ENCODE assay signal across 38 mouse cellular contexts in the genomic region with DNA sequence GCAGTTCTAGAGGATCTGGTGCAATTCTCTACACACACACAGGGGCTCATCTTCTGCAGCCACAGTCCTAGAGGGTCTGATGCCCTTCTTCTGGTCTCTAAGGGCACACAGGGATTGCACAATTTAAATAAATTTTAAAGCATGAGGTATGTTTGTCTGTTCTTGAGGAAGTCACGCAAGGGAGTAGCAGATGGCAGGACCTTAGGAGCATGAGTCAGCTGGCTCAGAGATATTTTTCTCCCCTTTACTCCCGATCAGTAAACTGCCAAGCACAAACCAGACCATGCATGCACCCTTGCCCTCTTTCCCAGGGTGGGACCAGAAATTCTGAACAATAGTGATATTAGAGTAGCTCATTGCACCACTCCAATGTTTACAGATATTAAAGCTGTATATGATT. TPM values are rescaled to one million over a fixed set of nuclear protein-coding genes. Genes with fewer than 3 reads are reported as not detected.
DNase-seq lines count a peak whose midpoint lies in the region; ATAC-seq lines count a peak whose summit lies in the region.
"Had no signal": no experiment of that assay in that cellular context is flagged by ENCODE, and none has a peak within 500 bp of the region (broad histone marks: within the 10 kb centered on the region; RNA-seq: fewer than 3 reads in every experiment).

No protein-coding gene starts in this region.

- H3K9ac ChIP-seq in intestine, embryonic 16.5 days (ENCODE audit: low read depth, low read length) = no peak overlapping the region
- H3K9ac ChIP-seq in intestine, embryonic 15.5 days = no peak overlapping the region
- no peak overlapping the region for H3K9ac ChIP-seq in hindbrain, embryonic 16.5 days (ENCODE audit: low read depth, low read length)
- H3K9ac ChIP-seq: heart, embryonic 12.5 days; hindbrain, embryonic 14.5 days; limb, embryonic 12.5 days; liver, embryonic 15.5 days; lung, embryonic 14.5 days; midbrain, embryonic 13.5 days had no signal

- peak; percentile 16 for DNase-seq in cerebellum, adult 18-20 months
- no peak for DNase-seq in cerebellum, postnatal 4 days (ENCODE audit: low spot score in 2 of 2)
- DNase-seq in lung, postnatal 36 days = no peak
- DNase-seq: adrenal gland, postnatal 14 days; gastrocnemius, postnatal 10 days; heart, adult 18-20 months; kidney, adult 8-10 months; kidney, postnatal 14 days; lung, embryonic 14.5 days; lung, postnatal 14 days had no signal

- 43% methylated on average over 2 of the region's 2 CpGs for WGBS in intestine, embryonic 16.5 days
- WGBS in intestine, embryonic 15.5 days = 61% methylated on average over 2 of the region's 2 CpGs
- WGBS in hindbrain, embryonic 16.5 days = 96% methylated on average over 2 of the region's 2 CpGs

- H3K36me3 ChIP-seq in intestine, embryonic 16.5 days (ENCODE audit: control insufficient read depth, insufficient read depth, low read length) = no peaks in the 10 kb centered on the region
- H3K36me3 ChIP-seq in intestine, embryonic 15.5 days = no peaks in the 10 kb centered on the region
- no peaks in the 10 kb centered on the region for H3K36me3 ChIP-seq in hindbrain, embryonic 16.5 days (ENCODE audit: control insufficient read depth, insufficient read depth, low read length)
- H3K36me3 ChIP-seq: heart, embryonic 12.5 days; limb, embryonic 12.5 days; liver, embryonic 15.5 days; midbrain, embryonic 13.5 days had no signal

- H3K9me3 ChIP-seq in intestine, embryonic 16.5 days (ENCODE audit: control insufficient read depth, low read length) = no peaks in the 10 kb centered on the region
- H3K9me3 ChIP-seq in intestine, embryonic 15.5 days = no peaks in the 10 kb centered on the region
- no peaks in the 10 kb centered on the region for H3K9me3 ChIP-seq in hindbrain, embryonic 16.5 days (ENCODE audit: control insufficient read depth, low read length)
- H3K9me3 ChIP-seq: heart, embryonic 12.5 days; limb, embryonic 12.5 days; liver, embryonic 15.5 days; midbrain, embryonic 13.5 days had no signal

- H3K4me2 ChIP-seq in intestine, embryonic 16.5 days (ENCODE audit: low read depth, low read length) = no peak overlapping the region
- H3K4me2 ChIP-seq in intestine, embryonic 15.5 days (replicated peaks) = no peak overlapping the region
- H3K4me2 ChIP-seq in hindbrain, embryonic 16.5 days (ENCODE audit: low read length) = no peak overlapping the region
- H3K4me2 ChIP-seq: heart, embryonic 12.5 days; hindbrain, embryonic 14.5 days; limb, embryonic 12.5 days; liver, embryonic 15.5 days; lung, embryonic 14.5 days; midbrain, embryonic 13.5 days had no signal

- no peaks in the 10 kb centered on the region for H3K27me3 ChIP-seq in intestine, embryonic 16.5 days (replicated peaks; ENCODE audit: control insufficient read depth, insufficient read depth, low read length)
- H3K27me3 ChIP-seq in intestine, embryonic 15.5 days (replicated peaks) = no peaks in the 10 kb centered on the region
- no peaks in the 10 kb centered on the region for H3K27me3 ChIP-seq in hindbrain, embryonic 16.5 days (replicated peaks; ENCODE audit: control insufficient read depth, insufficient read depth, low read length)
- H3K27me3 ChIP-seq: heart, embryonic 12.5 days; limb, embryonic 12.5 days; liver, embryonic 15.5 days; megakaryocyte, embryonic 14.5 days; midbrain, embryonic 13.5 days; Patski had no signal

- no peak overlapping the region for H3K4me3 ChIP-seq in intestine, embryonic 16.5 days (ENCODE audit: low read length)
- H3K4me3 ChIP-seq in intestine, embryonic 15.5 days (replicated peaks) = no peak overlapping the region
- no peak overlapping the region for H3K4me3 ChIP-seq in hindbrain, embryonic 16.5 days (ENCODE audit: low read length)
- H3K4me3 ChIP-seq: erythroblast, embryonic 14.5 days; heart, embryonic 12.5 days; layer of hippocampus, adult 2 months; left cerebral cortex, adult 2 months; limb, embryonic 12.5 days; liver, embryonic 15.5 days; megakaryocyte, embryonic 14.5 days; midbrain, embryonic 13.5 days had no signal

- H3K27ac ChIP-seq in intestine, embryonic 16.5 days (ENCODE audit: low read length) = no peak overlapping the region
- no peak overlapping the region for H3K27ac ChIP-seq in intestine, embryonic 15.5 days
- no peak overlapping the region for H3K27ac ChIP-seq in hindbrain, embryonic 16.5 days (ENCODE audit: low read depth, low read length)
- H3K27ac ChIP-seq: hindbrain, embryonic 14.5 days; layer of hippocampus, adult 2 months; left cerebral cortex, adult 2 months; limb, embryonic 12.5 days; liver, embryonic 15.5 days; midbrain, embryonic 13.5 days had no signal

- peak; percentile 50; the same call in 1 of the 2 replicates for ATAC-seq in intestine, embryonic 16.5 days
- no peak for ATAC-seq in intestine, embryonic 15.5 days
- ATAC-seq in granulocyte monocyte progenitor cell, adult 5-6 weeks (replicated peaks; ENCODE audit: poor library complexity, severe bottlenecking) = peak; percentile 91
- peak; percentile 43; the same call in 1 of the 2 replicates for ATAC-seq in monocyte, adult 5-6 weeks (replicated peaks; ENCODE audit: insufficient number of reproducible peaks, low FRiP score, low TSS enrichment, poor library complexity, severe bottlenecking)
- no peak for ATAC-seq in hindbrain, embryonic 16.5 days
- ATAC-seq: forebrain, embryonic 16.5 days; inflammation-experienced regulatory T-cells, adult 6 months; midbrain, embryonic 13.5 days; Patski had no signal

- no peaks in the 10 kb centered on the region for H3K4me1 ChIP-seq in intestine, embryonic 16.5 days (ENCODE audit: control insufficient read depth, insufficient read depth, low read length)
- H3K4me1 ChIP-seq in intestine, embryonic 15.5 days (replicated peaks) = no peaks in the 10 kb centered on the region
- H3K4me1 ChIP-seq in hindbrain, embryonic 16.5 days (ENCODE audit: control insufficient read depth, insufficient read depth, low read depth, low read length) = no peaks in the 10 kb centered on the region
- H3K4me1 ChIP-seq: heart, embryonic 12.5 days; limb, embryonic 12.5 days; liver, embryonic 15.5 days; megakaryocyte, embryonic 14.5 days; midbrain, embryonic 13.5 days had no signal

RNA-seq across cellular contexts. Expression of gene Ugt1a5, which starts 7.4 kb away (rescaled TPM):
- not detected in 2 replicates for polyA plus RNA-seq in intestine, embryonic 16.5 days (2015; fragmentation: Nextera tagmentation; extraction: Ambion mirVana)
- polyA plus RNA-seq in intestine, embryonic 15.5 days (2015; fragmentation: Nextera tagmentation; extraction: Ambion mirVana) = not detected in 2 replicates
- total RNA-seq in granulocyte monocyte progenitor cell, adult 5-6 weeks (2014; fragmentation: Nextera tagmentation) = 1.4 and 7.4 TPM in 2 replicates
- total RNA-seq in granulocyte monocyte progenitor cell, adult 5-6 weeks (2017) = 0.98 and 0.99 TPM in 2 replicates
- 1.5 to 2.3 TPM in 2 of 3 replicates, not detected in the other for total RNA-seq in monocyte, adult 5-6 weeks (2017)
- not detected in 2 replicates for polyA plus RNA-seq in hindbrain, embryonic 16.5 days (2015; fragmentation: Nextera tagmentation; extraction: Ambion mirVana)
- total RNA-seq: layer of hippocampus, postnatal 14 days; left cerebral cortex, postnatal 25 days; MEL had no signal
- polyA plus RNA-seq: brain, embryonic 14.5 days; cortical plate, adult 2 months; embryonic facial prominence, embryonic 14.5 days; erythroblast, embryonic 14.5 days; forebrain, embryonic 11.5 days; forebrain, embryonic 16.5 days; heart, embryonic 12.5 days; heart, postnatal 0 days; hindbrain, embryonic 14.5 days; inflammation-experienced regulatory T-cells, adult 6 months; limb, embryonic 12.5 days; liver, embryonic 15.5 days; lung, embryonic 14.5 days; midbrain, embryonic 13.5 days; neural tube, embryonic 14.5 days; Patski had no signal

RNA-seq across cellular contexts. Expression of gene Ugt1a6a, which starts 23.8 kb away (rescaled TPM):
- polyA plus RNA-seq in intestine, embryonic 16.5 days (2015; fragmentation: Nextera tagmentation; extraction: Ambion mirVana) = 9.0 and 11.0 TPM in 2 replicates
- 7.9 and 10.3 TPM in 2 replicates for polyA plus RNA-seq in intestine, embryonic 15.5 days (2015; fragmentation: Nextera tagmentation; extraction: Ambion mirVana)
- 9.2 TPM in 2 replicates for total RNA-seq in granulocyte monocyte progenitor cell, adult 5-6 weeks (2014; fragmentation: Nextera tagmentation)
- 2.3 and 2.6 TPM in 2 replicates for total RNA-seq in granulocyte monocyte progenitor cell, adult 5-6 weeks (2017)
- total RNA-seq in monocyte, adult 5-6 weeks (2017) = 4.1 to 13.8 TPM (median 10.6 TPM) in 3 replicates
- polyA plus RNA-seq in hindbrain, embryonic 16.5 days (2015; fragmentation: Nextera tagmentation; extraction: Ambion mirVana) = 3.6 and 5.6 TPM in 2 replicates
- total RNA-seq: MEL had no signal
- polyA plus RNA-seq: erythroblast, embryonic 14.5 days; heart, embryonic 12.5 days had no signal

RNA-seq across cellular contexts. Expression of gene Ugt1a2, which starts 42.0 kb away (rescaled TPM):
- polyA plus RNA-seq in intestine, embryonic 16.5 days (2015; fragmentation: Nextera tagmentation; extraction: Ambion mirVana) = 0.37 TPM in 1 of 2 replicates, not detected in the other
- polyA plus RNA-seq in intestine, embryonic 15.5 days (2015; fragmentation: Nextera tagmentation; extraction: Ambion mirVana) = 0.14 and 0.18 TPM in 2 replicates
- 1.2 and 2.5 TPM in 2 replicates for total RNA-seq in granulocyte monocyte progenitor cell, adult 5-6 weeks (2014; fragmentation: Nextera tagmentation)
- not detected in 2 replicates for total RNA-seq in granulocyte monocyte progenitor cell, adult 5-6 weeks (2017)
- total RNA-seq in monocyte, adult 5-6 weeks (2017) = 1.4 to 1.8 TPM in 2 of 3 replicates, not detected in the other
- polyA plus RNA-seq in hindbrain, embryonic 16.5 days (2015; fragmentation: Nextera tagmentation; extraction: Ambion mirVana) = 0.07 TPM in 1 of 2 replicates, not detected in the other
- total RNA-seq: heart, adult 18-20 months; hematopoietic stem cell, adult 5-6 weeks; layer of hippocampus, adult 2 months; layer of hippocampus, postnatal 14 days; left cerebral cortex, adult 2 months; left cerebral cortex, postnatal 25 days; MEL had no signal
- polyA plus RNA-seq: cortical plate, adult 2 months; erythroblast, embryonic 14.5 days; forebrain, embryonic 11.5 days; forebrain, embryonic 16.5 days; heart, embryonic 12.5 days; heart, postnatal 0 days; hindbrain, embryonic 14.5 days; inflammation-experienced regulatory T-cells, adult 6 months; limb, embryonic 12.5 days; lung, embryonic 14.5 days had no signal

RNA-seq across cellular contexts. Expression of gene Dnajb3, which starts 47.2 kb away (rescaled TPM):
- polyA plus RNA-seq in intestine, embryonic 16.5 days (2015; fragmentation: Nextera tagmentation; extraction: Ambion mirVana) = 5.7 and 8.0 TPM in 2 replicates
- polyA plus RNA-seq in intestine, embryonic 15.5 days (2015; fragmentation: Nextera tagmentation; extraction: Ambion mirVana) = 6.1 and 8.3 TPM in 2 replicates
- not detected in 2 replicates for total RNA-seq in granulocyte monocyte progenitor cell, adult 5-6 weeks (2014; fragmentation: Nextera tagmentation)
- 1.1 TPM in 1 of 2 replicates, not detected in the other for total RNA-seq in granulocyte monocyte progenitor cell, adult 5-6 weeks (2017)
- not detected in 3 replicates for total RNA-seq in monocyte, adult 5-6 weeks (2017)
- polyA plus RNA-seq in hindbrain, embryonic 16.5 days (2015; fragmentation: Nextera tagmentation; extraction: Ambion mirVana) = 11.6 and 12.1 TPM in 2 replicates
- total RNA-seq: hematopoietic stem cell, adult 5-6 weeks; liver, adult 2 months; MEL had no signal
- polyA plus RNA-seq: liver, adult 2 months; Patski had no signal

RNA-seq across cellular contexts. Expression of gene Ugt1a1, which starts 53.3 kb away (rescaled TPM):
- polyA plus RNA-seq in intestine, embryonic 16.5 days (2015; fragmentation: Nextera tagmentation; extraction: Ambion mirVana) = 55.9 and 79.1 TPM in 2 replicates
- 29.2 and 30.1 TPM in 2 replicates for polyA plus RNA-seq in intestine, embryonic 15.5 days (2015; fragmentation: Nextera tagmentation; extraction: Ambion mirVana)
- 0.83 and 1.2 TPM in 2 replicates for total RNA-seq in granulocyte monocyte progenitor cell, adult 5-6 weeks (2014; fragmentation: Nextera tagmentation)
- total RNA-seq in granulocyte monocyte progenitor cell, adult 5-6 weeks (2017) = 0.72 TPM in 1 of 2 replicates, not detected in the other
- 0.57 to 0.68 TPM (median 0.64 TPM) in 3 replicates for total RNA-seq in monocyte, adult 5-6 weeks (2017)
- polyA plus RNA-seq in hindbrain, embryonic 16.5 days (2015; fragmentation: Nextera tagmentation; extraction: Ambion mirVana) = not detected in 2 replicates
- total RNA-seq: gastrocnemius, postnatal 10 days; hematopoietic stem cell, adult 5-6 weeks; layer of hippocampus, adult 2 months; layer of hippocampus, postnatal 14 days; left cerebral cortex, postnatal 25 days; MEL had no signal
- polyA plus RNA-seq: erythroblast, embryonic 14.5 days; forebrain, embryonic 11.5 days; forebrain, embryonic 16.5 days; hindbrain, embryonic 14.5 days; inflammation-experienced regulatory T-cells, adult 6 months; limb, embryonic 12.5 days; lung, embryonic 14.5 days; midbrain, embryonic 13.5 days; neural tube, embryonic 14.5 days had no signal

Comparison
In these comparisons a context has a peak if more than half of its experiments do, and no peak if none do; other contexts are left out.
1. DNase-seq: peak in cerebellum, adult 18-20 months (2 of 2); none in cerebellum, postnatal 4 days (0 of 2) and lung, postnatal 36 days (single experiment).
2. ATAC-seq: peak in intestine, embryonic 16.5 days (single experiment), granulocyte monocyte progenitor cell, adult 5-6 weeks (single experiment) and monocyte, adult 5-6 weeks (single experiment); none in intestine, embryonic 15.5 days (single experiment) and hindbrain, embryonic 16.5 days (single experiment).